Mouse (Mus musculus): ENCODE data around the gene Eif2ak4.

Gene Eif2ak4

DNA sequence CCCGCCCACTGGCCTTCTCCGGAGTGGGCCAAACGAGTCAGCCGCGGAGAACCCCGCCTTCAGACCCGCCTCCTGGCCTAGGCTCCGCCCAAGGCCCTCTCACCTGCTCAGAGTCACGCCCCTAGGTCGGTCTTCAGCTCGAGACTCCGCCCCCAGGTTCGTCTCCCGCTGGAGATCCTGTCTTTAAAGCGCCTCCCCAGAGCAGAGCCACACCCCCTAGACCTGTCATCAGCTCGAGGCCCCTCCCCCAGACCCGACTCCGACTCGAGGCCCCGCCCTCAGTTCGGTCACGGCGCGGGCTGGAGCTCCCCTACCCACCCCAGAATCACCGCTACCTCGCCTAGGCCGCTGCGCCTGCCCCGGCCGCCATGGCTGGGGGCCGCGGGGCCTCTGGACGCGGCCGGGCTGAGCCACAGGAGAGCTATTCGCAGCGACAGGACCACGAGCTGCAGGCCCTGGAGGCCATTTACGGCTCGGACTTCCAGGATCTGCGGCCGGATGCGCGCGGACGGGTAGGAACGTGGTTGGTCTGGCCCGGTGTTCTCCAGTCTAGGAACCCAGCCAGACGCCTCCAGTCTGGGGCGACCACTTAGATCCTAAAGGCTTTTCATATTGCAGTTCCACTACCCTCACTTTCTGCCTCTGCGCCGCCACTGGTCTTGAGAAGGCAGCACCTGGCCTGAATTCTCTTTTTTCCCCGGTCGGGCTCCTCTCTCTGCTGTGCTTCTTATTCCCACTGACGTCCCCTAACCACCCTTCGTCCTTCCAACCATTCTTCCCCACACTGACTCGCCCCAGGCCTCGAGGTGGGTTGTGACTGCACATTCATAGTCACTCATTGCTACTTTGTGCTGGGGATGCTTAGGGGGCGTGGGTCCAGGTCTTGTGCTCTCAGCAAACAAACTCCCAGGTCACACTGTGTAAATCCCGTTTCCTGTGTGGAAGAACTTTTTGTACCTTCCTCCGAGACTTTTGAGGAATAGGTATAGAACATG lies at the start of gene Eif2ak4:
TSS of gene Eif2ak4 (plus strand) at position 278 of the 995 bp plus-strand sequence.
- peak; percentile 100 for DNase-seq

DNA sequence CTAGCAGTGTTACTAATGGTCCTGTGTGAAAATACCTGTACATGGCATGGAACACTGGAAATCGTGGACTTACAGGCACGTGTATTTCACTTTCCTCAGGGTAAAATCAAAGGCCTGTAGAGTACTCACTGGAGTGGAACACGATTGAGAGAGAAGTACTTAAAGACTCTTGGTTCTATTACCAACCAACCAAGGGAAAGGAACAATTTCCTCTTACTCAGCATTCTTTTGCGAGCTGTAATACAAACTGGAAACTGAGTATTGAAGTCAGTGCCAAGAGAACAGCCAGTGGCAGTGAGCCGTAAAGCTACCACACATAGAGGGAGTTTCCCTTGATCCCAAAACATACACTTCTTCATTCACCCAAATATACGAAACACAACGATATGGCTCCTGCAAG lies 47.1 kb upstream of the Eif2ak4 start:
- peak; percentile 22 for DNase-seq

DNA sequence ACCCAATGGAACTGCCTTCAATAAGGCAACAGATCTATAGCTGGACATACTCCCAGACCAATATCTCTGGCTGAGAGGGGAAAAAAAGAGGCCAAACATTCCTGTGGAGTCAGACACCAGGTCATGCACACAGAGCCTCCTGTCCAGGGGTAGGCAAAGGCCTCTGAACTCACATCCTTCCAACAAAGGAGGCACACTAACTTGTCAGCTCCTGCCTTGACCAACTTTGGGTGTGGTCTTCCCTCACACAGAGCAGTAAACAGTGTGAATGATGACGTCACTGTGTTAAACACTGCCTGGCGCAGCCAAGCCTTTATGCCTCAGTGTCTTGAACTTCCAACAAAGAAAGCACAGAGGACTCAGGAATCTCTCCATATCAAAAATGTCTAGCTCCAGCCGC lies 44.5 kb upstream of the Eif2ak4 start:
- no peak for DNase-seq

DNA sequence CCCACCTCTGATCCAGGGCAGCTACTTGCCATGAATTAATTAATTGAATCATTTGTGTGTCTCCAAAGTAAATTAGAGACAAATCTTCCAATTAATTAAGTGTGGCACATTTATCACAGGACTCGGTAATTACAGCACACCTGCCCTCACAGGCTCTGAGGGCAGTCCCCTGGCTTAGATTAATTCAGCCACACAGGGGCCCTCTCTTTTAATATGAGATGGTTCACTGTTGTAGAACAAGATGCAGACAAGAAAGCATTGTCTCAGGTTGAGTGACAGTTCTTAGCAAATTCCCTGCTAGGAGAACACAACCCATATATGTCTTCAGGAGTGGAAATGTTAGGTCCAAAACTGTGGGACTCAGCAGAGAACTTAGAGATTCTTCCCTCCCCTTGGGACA lies 42.9 kb upstream of the Eif2ak4 start:
- DNase-seq = no peak

DNA sequence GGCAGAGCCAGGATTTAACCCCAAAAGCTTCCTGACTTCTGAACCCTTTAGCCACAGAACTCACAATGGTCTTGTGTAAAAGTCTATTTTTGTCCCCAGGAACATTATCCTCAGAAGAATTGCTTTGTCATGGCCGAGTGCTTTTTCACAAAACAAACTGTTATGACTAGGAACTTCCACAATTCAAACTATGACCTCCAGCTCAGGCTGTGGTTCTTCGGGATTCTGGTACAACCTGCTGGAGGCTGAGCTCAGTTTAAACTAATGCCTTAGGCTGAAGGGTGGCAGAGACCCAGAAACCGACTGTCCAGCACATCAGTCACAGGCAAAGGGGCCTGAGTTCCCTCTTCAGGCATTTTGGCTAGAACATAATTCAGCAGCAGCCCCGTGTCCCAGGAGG lies 34.9 kb upstream of the Eif2ak4 start:
- DNase-seq = no peak

DNA sequence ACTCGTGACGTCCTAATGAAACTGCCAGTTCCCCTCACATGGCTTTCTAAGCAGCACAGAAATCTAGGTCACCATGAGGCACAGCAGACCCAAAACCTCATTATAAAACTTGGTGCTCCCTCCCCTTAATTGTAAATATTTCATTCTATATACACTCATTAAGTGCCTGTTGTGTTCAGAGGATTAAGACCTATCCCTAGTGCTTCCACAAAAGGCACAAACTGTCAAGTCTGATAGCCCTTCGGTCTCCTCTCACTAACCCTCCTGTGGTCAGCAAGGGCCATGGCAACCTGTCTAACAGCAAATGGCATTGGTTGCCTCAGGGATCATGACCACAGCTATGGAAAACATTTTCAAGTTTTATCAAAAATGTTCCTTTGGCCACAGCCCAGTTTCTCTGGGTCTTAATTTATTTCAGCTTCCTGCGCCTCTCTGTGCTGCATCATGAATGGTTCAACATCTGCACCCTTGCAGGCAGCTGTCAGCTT lies 34.5 kb upstream of the Eif2ak4 start:
- DNase-seq = no peak

DNA sequence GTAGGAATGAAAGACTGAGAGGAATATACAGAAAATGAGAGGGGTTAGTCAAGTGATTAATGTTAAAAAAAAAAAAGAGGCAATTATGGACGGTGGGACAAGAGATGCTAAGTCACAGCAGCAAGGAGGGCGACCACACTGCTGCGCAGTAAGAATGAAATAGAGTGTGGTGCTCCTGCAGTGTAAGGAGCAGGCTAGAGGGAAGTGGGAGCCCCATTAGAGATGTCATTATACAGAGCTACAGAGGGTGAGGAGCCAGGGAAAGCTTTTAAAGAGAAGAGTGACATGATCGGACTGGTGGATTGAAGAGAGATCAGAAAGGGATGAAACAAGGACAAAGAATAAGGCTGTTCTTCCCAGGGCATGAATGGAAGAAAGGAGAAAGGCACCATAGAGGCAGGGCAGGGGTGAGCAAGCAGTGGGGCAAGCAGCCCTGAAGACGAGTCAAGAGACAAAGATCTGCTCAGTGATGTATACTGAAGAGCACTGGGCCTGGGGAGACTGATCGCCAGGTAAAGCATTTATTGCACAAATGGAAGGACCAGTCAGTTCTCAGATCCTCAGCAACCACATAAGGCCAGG lies 33.2 kb upstream of the Eif2ak4 start:
- no peak for DNase-seq

DNA sequence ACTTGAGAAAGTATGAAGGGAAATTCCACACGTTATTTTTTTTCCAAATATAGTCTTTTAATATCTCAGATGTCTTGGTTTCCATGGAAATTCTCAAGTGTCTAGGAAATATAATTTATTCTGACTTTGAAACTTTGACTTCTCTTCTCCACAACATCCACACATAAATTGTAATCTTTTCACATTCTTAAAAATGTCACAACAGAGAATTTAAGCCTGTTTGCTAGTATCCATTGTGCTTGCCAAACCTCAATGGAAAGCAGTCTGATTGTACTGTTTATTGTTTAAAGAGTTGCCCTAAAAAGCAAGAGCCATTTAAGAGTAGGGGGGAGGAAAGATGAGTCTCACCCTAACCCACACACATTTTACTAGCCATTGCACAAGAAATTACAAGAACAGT lies 16.6 kb upstream of the Eif2ak4 start:
- DNase-seq = no peak

DNA sequence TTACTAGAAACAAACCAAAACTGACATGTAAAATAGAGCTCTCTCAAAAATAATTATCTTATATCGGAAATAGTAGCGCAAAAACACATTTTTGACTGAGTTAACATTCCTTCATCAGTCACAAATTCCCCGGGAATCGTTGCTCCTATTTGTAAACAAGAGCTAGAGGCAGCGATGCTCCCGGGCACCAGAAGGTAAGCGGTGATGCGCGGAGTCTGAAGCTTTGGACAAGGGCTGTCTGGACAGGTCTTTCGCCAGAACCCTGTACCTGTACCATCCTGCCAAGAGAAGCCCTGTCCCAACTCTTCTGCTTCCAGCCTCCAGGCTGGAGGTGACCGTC lies 15.9 kb upstream of the Eif2ak4 start:
- no peak for DNase-seq

DNA sequence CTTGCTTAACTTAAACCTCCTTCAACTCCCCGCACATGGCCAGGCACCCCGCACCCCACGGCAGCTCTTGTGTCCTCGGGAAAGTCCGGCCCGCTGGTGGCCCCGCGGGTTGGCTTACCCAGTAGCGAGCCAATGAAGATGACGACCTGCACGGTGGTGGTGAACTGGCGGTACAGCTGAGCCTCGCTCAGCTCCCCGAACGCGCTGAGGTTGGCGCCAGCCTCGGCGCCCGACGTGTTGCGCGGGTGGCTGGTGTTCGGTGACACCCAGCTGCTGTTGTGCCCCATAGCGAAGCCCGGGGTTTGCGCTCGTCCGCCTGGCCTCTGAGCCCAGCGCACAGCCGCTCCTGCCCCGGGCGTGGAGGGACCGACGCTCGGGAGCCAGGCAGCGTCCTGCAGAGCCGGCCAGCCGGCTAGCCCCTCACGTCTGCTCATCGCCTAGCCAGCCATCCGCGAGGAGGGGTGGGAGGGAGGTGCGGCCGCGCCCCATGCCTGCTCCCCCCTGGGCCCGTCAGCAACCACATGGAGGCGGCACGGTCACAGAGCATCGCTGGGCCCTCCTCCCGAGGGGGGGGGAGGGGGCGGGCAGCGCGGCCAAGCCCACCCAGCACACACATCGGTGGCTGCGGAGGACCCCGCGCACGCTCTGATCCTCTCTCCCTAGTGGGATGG lies 15.4 kb upstream of the Eif2ak4 start, which contains the start of gene Gpr176:
TSS of gene Gpr176 (minus strand) at position 519 of the 671 bp plus-strand sequence.
- no peak for DNase-seq

DNA sequence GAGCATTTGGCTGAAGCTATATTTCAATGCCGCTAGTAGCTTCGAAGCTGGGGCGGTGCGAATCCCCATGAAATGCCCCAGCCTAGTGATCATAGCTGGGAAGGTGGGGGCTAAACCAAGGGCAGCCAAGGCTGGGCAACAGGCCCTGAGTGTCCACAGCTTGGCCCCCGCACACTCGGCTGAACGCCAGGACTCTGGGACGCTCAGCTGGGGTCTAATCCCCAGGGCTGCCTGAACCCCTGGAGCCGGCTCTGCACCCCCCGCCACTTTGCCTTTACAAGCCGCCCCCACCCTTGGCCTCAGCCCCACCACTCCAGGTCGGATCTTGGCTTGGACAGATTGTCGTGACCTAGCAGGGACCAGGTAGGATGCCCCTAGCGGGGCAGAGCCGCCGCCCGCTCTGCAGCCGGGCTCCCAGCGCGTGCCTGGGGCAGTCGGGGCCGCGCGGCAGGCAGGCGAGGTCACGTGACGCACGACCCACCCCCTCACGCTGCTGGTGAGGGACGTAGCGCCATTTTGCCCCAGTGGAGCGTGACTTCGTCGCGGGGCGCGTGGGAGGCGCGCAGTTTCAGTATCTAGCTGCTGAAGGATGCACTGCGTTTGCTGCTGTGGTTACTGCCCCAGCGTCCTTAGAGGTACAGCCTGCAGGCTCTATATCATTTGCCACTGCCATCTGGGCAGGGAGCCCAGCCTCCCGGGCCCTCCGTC lies 14.7 kb upstream of the Eif2ak4 start:
- DNase-seq = peak; percentile 68

DNA sequence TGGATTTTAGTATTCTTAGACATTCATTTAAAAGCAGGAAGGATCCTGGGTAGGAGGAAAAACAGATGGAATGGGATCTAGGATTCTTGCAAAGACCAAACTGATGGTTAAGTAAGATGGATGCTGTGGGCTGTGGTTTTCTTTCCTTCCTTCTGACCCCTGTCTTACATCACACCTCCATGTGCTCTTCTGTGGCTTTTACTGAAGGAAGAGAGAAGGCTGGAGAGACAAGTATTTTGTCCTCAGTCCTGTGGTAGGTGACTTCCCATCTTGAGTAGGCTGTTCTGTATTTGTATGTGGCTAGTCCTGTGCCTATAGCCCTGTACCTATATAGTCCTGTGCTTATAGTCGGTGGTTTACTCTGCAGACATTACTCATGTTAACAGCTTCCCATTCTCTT lies 12.9 kb upstream of the Eif2ak4 start:
- no peak for DNase-seq

DNA sequence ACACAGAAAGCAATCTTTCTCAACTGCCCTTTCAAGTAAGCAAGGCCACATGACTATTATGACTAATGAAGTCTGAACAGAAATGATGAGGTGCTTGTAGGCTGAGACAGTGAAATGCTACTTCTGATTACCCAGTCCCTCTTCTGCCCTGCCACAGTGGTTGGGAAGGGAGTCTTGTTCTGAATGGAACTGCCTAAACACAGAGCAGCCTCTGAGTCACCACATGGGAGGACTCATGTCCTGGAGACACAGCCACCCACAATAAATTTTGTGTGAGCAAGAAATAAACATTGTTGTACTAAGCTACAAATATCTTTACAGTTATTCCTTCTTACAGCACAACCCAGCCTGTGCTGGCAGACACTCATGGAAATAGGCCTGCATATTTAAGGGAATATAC lies 12.5 kb upstream of the Eif2ak4 start:
- DNase-seq = no peak

DNA sequence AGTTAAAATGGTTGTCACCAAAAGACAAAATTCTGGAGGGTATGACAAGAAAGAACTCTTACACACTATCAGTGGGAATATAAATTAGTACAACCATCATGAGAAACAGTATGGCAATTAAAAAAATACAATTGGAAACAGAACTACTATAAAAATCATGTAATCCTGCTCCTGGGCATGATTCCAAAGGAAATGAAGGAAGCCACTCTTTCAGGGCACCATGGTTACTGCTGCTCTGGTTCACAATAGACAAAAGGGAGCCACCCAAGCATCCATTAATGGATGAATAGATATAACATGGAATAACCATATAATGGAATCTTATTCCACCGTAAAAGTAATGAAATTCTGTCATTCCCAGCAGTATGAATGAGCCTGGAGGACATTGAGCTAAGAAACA lies 8.7 kb upstream of the Eif2ak4 start:
- no peak for DNase-seq

DNA sequence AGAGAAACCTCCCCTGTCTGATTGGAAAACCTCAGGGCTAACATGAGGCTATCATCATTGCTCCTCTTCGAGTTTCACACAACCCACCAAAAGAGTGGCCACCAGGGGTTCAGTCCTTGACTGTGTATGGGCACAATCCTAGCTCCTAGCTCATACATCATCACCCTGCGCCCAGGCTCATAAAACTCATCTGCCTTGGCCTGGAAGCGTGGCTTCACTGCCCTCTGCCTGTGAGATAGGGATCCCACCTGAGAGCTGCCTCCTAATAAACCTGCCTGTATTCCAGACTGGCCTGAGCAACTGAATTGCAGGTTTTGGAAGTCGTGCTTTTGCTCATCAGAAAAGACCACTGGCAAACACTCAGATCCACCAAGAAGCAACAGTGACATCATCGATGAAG lies 5.0 kb upstream of the Eif2ak4 start:
- DNase-seq = no peak

DNA sequence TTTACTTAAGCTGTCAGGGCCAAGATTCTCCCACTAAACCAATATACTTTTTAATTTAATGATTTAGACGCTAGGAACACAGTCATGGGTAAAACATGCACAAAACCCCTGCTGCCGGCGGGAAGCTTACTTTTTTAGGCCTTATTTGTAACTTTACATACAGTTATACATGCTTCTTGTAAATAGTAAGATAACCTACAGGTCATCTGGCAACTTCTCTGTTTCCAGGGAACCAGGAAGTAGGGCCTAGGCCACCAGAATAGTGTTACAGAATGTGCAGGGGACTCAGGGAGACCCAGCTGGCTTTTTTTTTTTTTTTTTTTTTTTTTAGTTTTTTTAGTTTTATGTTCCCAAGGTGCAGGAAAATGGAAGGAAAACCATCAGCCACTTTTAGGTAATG lies 1.2 kb downstream of the Eif2ak4 start:
- no peak for DNase-seq

DNA sequence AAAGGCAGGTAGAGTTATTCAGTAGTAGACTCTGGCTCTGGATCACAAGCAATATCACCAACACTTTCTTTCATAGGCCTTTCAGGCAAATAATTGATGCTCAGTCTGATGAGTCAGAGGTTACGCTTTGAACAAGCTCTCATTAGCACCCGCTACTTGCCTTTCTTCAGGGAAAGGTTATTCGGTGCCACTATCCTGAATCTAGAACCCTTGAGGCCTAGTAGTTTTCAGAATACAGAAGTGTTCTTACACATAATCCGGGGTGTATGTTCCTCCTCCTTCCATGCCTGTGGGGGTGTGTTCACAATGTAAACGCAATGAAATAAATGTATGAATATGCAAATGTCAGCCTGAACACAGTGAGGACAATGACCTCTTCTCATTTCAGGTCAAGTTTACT lies 1.7 kb downstream of the Eif2ak4 start:
- no peak for DNase-seq

DNA sequence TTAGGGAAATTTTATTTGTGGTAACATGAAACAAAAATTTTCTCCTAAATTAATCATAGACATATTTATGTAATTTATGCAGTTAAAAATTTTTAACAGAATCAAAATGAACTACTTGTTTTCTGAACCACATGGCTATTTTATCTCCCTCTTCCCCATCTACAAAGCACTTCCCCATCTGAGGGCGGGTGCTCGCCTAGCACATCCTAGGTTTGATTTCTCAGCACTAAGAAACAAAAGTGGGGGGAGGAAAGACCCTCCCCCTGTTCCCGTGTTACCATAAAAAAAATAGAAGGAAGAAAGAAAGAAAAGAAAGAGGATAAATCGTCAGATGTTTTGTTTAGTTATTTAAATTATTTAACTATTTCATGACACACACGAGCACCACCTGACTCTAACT lies 2.8 kb downstream of the Eif2ak4 start:
- DNase-seq = no peak

DNA sequence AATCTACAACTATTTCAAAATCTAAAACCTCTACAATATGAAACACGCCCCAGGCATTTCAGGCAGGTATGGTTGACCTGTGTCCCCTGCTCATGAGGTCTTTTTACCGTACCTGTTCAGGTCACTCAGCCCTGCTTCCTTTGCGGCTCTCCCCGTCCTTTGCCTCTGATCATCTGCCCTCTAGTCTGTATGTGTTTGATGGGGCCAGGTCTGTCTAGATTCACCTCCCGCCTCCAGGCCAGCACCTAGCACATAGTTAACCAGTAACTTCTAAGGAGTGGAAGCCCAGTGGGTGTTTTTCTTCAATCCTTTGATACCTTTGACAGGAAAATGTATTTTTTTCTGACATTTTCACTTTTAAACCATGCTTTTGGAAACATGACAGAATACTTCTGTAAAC lies 11.3 kb downstream of the Eif2ak4 start:
- no peak for DNase-seq

DNA sequence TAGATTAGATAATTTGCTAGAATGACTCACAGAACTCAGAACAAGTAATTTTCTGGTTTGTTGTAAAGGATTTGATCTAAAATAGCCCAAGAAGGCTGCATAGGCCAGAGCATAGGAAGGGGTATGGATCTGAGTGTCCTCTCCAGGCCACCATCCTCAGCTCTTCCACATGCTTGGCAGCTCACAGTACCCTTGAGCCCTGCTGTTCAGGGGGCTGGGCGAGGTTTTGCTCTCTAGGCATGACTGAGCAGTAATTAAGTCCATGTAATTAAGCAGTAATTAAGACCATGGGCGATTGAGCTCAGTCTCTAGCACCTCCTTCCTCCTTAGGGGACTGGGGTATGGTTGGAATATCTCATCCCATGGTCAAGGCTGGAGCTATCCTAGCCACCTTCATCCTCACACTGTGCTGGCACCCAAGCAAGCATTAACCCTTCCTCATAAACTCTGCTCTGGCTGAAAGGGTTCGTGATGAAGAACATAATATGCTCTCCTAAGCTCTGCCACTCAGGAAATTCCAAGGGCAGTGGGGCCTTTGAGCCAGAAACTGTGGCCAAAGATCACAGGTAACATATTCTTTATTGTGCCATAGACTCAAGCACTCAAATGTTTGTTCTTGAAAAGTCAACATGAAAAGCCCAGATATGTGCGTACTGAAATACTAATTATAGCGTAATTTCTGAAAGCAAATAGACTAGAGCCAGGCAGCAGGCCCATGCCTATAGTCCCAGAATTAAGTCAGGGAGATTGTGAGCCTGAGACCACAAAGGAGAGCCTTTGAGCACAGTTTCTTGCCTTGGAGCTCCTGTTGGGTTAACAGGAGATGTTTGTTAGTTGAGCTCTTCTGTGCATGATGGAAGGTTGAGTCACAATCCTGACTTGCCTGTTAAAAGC lies 13.7 kb downstream of the Eif2ak4 start:
- peak; percentile 39 for DNase-seq

DNA sequence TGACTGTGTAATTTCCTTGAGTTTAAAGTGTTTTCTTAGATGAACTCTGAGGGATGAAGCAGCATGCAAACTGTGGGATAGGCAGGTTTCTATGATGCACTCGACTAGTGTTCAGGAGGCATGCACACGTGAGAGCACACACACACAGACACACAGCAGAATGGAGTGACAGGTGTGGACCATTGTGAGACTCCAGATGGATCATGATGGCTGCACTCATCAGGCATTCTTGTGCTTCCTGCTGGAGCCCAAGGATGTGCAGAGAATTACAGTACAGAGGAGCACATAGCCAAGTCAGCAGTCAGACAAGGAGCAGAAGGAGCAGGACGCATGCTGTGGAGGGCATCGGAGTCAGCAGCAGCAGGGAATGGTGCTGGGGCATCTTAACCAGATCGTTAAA lies 15.9 kb downstream of the Eif2ak4 start:
- DNase-seq = no peak

DNA sequence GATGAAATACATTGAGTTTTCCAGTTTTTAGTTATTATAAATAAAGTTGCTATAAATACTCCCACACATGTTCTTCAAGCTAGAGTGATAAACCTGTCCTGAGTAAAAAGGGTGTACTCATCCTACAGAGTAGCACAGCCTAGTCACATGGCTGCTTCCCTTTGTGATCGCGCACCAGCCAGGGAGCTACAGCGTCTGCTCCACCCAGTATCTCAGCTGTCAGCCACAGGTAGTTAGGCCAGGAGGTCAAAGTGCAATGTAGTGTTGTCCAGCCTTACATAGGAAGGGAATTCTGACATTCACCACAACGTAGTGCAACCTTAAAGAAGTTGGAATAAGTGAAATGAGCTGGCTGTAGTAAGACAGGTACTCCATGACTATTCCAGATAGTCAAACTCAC lies 17.1 kb downstream of the Eif2ak4 start:
- DNase-seq = no peak
